Mouse (Mus musculus): ENCODE measurements at regions not wholly inside any gene's neighbourhood (a gene's known extent, or its start where the extent isn't known, plus 50 kb on each side); places are given as distances from the start of the nearest gene placed in this dataset.
"Not testable (repeated sequence)": the region's sequence is repeated elsewhere in the genome, so short reads cannot be mapped to it uniquely, and the experiment has no call there.

DNA sequence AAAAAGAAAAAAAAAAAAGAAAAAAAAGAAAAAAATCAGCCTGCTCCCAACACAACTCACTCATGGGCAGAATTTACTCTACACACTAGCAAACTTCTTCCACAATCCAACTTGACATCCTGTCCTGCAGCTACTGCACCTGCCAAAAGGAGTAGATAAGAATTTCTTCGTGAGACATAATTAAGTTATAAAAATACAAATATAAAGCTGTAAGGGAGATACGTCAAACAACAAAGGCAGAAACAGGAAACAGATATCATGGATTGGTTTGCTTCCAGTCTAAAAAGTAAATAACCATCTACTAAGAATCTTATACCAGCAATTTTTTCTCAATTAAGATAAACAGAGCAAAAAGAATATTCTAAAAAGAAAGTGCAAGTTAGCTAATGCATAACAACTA, 390.3 kb downstream of the Pih1d3 start:
- no peaks in the 10 kb centered on the region for H3K9me3 ChIP-seq (ENCODE audit: control insufficient read depth, low read length)
- H3K27ac ChIP-seq: no peak overlapping the region
- no peaks in the 10 kb centered on the region for H3K4me1 ChIP-seq (replicated peaks; ENCODE audit: control insufficient read depth, insufficient read depth, low read length)
- WGBS: 87% methylated on average over 2 of the region's 2 CpGs
- DNase-seq (ENCODE audit: low spot score) (no peak), ATAC-seq (ENCODE audit: low FRiP score) (no peak)
- no peak overlapping the region for H3K4me3 ChIP-seq (replicated peaks; ENCODE audit: low read length)
- H3K36me3 ChIP-seq (replicated peaks; ENCODE audit: control insufficient read depth, insufficient read depth): no peaks in the 10 kb centered on the region
- no peak overlapping the region for H3K4me2 ChIP-seq (replicated peaks)
- no peak overlapping the region for H3K9ac ChIP-seq
- H3K27me3 ChIP-seq (ENCODE audit: control insufficient read depth, insufficient read depth, low read length): no peaks in the 10 kb centered on the region

DNA sequence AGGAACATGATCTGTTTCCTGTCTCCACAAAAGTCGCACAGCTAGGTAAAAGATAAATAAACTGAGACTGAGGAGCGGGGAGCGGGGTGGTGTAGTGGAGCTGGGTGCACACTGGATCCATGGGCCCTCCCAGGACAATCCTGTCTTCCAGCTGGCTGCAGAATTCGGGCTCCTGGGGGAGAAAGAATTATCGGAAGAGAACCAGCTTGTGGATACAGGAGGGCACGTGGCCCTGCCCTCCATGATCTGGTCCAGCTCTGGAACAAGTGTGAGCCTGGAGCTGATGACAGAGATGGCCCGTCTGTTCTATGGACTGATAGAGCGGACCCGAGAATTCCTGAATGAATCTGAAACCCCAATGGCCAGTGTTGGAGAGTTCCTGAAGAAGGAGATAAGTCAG, 392.6 kb downstream of the Pih1d3 start:
- H3K27me3 ChIP-seq (ENCODE audit: control insufficient read depth, insufficient read depth, low read length); ATAC-seq (ENCODE audit: low FRiP score); DNase-seq (ENCODE audit: low spot score); H3K4me2 ChIP-seq (replicated peaks); H3K9me3 ChIP-seq (ENCODE audit: control insufficient read depth, low read length); H3K36me3 ChIP-seq (replicated peaks; ENCODE audit: control insufficient read depth, insufficient read depth); H3K27ac ChIP-seq; H3K4me1 ChIP-seq (replicated peaks; ENCODE audit: control insufficient read depth, insufficient read depth, low read length); H3K4me3 ChIP-seq (replicated peaks; ENCODE audit: low read length); H3K9ac ChIP-seq: not testable (repeated sequence)
- 87% methylated on average over 3 of the region's 9 CpGs for WGBS

DNA sequence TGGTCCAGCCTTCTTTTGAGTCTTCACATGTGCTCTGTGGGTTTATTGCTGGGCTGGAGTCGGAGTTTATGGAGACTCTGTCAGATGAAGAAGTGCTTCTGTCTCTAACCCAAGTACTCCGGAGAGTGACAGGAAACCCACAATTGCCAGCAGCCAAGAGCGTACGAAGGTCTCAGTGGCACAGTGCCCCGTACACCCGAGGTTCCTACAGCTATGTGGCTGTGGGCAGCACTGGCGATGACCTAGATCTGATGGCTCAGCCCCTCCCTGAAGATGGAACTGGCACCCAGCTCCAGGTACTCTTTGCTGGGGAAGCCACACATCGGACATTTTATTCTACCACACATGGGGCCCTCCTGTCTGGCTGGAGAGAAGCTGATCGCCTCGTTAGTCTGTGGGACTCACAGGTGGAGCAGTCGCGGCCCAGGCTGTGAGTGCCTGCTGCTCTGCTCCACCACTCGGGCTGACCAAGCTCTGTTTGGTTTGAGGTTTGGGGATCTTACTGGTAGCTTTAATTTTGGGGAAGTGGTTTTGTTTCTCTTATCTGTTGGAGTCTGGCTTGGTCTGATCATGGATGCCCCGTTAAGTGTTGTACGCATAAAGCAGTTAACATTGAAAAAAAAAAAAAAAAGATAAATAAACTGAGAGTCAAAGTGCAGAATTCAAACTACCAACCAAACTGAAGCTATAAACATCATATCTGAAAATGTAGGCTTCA, 393.8 kb downstream of the Pih1d3 start:
- not testable (repeated sequence) for DNase-seq (ENCODE audit: low spot score); H3K27ac ChIP-seq; H3K9me3 ChIP-seq (ENCODE audit: control insufficient read depth, low read length); ATAC-seq (ENCODE audit: low FRiP score); H3K9ac ChIP-seq; H3K4me3 ChIP-seq (replicated peaks; ENCODE audit: low read length); H3K4me1 ChIP-seq (replicated peaks; ENCODE audit: control insufficient read depth, insufficient read depth, low read length); H3K4me2 ChIP-seq (replicated peaks); H3K36me3 ChIP-seq (replicated peaks; ENCODE audit: control insufficient read depth, insufficient read depth); H3K27me3 ChIP-seq (ENCODE audit: control insufficient read depth, insufficient read depth, low read length)
- WGBS: 92% methylated on average over 13 of the region's 15 CpGs

DNA sequence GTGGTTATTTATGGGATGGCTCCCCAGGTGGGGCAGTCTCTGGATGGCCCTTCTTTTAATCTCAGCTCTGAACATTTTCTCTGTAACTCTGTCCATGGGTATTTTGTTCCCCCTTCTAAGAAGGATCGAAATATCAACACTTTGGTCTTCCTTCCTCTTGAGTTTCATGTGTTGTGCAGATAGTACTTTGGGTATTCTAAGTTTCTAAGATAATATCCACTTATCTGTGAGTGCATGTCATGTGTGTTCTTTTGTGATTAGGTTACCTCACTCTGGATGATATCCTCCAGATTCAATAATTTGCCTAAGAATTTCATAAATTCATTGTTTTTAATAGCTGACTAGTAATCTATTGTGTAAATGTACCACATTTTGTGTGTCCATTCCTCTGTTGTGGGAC, 411.7 kb downstream of the Pih1d3 start:
- Histone ChIP-seq H3K27me3 (ENCODE audit: control insufficient read depth, insufficient read depth, low read length) (no peaks in the 10 kb centered on the region), H3K4me2 (replicated peaks) (no peak overlapping the region), H3K27ac (no peak overlapping the region), H3K4me1 (replicated peaks; ENCODE audit: control insufficient read depth, insufficient read depth, low read length) (no peaks in the 10 kb centered on the region), H3K36me3 (replicated peaks; ENCODE audit: control insufficient read depth, insufficient read depth) (no peaks in the 10 kb centered on the region), H3K4me3 (replicated peaks; ENCODE audit: low read length) (no peak overlapping the region), H3K9me3 (ENCODE audit: control insufficient read depth, low read length) (no peaks in the 10 kb centered on the region), H3K9ac (no peak overlapping the region)
- ATAC-seq (ENCODE audit: low FRiP score) (no peak), DNase-seq (ENCODE audit: low spot score) (no peak)
- 73% methylated on average over 1 of the region's 1 CpGs for WGBS

DNA sequence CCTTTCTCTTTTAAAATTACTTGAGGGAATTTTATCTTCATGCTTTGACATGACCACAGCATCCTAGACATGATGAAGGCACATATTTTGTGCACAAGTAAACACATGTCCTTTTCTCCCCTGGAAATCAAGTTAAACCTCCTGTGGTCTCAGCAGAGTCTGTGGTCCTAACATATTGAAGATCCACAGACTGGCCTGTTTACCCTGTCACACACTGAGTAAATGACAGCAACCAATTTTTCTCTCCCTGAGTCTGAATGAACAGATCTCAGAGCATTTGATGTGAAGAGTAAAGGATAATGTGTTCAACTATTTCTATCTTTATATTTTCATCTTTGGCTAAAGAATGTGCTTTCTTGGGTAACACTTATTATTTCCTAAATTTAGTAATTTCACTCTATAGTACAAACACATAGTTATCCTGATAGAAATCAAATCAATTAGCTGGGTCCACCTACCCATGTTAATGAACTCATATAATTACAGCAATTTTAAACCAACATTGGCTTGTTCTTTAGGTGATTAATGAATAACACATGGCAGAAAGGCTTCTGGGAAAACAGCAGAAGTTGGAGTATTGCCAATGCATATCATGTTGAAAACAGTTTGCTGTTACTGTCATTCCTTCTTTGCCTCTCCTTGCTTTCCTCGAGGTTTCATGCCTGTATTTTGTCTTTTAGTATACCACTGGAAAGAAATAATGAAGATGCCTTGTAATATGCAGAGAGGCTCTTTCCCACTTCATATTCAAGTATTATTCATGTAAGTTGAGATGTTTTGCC, 414.1 kb downstream of the Pih1d3 start:
- Histone ChIP-seq H3K4me2 (replicated peaks) (no peak overlapping the region), H3K4me3 (replicated peaks; ENCODE audit: low read length) (no peak overlapping the region), H3K9me3 (ENCODE audit: control insufficient read depth, low read length) (no peaks in the 10 kb centered on the region), H3K4me1 (replicated peaks; ENCODE audit: control insufficient read depth, insufficient read depth, low read length) (no peaks in the 10 kb centered on the region), H3K27me3 (ENCODE audit: control insufficient read depth, insufficient read depth, low read length) (no peaks in the 10 kb centered on the region), H3K27ac (no peak overlapping the region), H3K9ac (no peak overlapping the region), H3K36me3 (replicated peaks; ENCODE audit: control insufficient read depth, insufficient read depth) (no peaks in the 10 kb centered on the region)
- 60% methylated on average over 1 of the region's 1 CpGs for WGBS
- ATAC-seq (ENCODE audit: low FRiP score) (no peak), DNase-seq (ENCODE audit: low spot score) (peak; percentile 42)

DNA sequence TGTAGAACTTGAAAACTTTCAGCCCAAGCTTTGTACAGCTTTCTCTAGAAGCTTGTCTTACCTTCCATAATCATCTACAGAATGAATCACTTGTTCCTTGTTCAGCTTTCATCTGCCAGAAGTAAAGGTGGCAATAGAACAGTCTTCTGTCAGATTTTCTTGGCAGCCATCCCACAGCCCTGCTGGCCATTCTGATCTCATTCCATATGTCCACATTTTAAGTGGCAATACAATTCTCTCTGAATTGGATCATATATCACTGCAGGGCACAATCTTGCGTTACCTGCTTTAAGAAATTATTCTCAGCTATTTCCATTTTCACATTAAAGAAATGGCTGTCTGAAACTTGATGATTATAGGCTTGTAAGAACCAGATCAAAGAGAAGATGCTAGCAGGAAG, 422.5 kb downstream of the Pih1d3 start:
- H3K27ac ChIP-seq: no peak overlapping the region
- WGBS: 61% methylated on average over 1 of the region's 1 CpGs
- DNase-seq (ENCODE audit: low spot score) (no peak), ATAC-seq (ENCODE audit: low FRiP score) (no peak)
- H3K36me3 ChIP-seq (replicated peaks; ENCODE audit: control insufficient read depth, insufficient read depth): no peaks in the 10 kb centered on the region
- H3K4me1 ChIP-seq (replicated peaks; ENCODE audit: control insufficient read depth, insufficient read depth, low read length): no peaks in the 10 kb centered on the region
- no peaks in the 10 kb centered on the region for H3K9me3 ChIP-seq (ENCODE audit: control insufficient read depth, low read length)
- no peak overlapping the region for H3K4me3 ChIP-seq (replicated peaks; ENCODE audit: low read length)
- H3K27me3 ChIP-seq (ENCODE audit: control insufficient read depth, insufficient read depth, low read length): no peaks in the 10 kb centered on the region
- H3K4me2 ChIP-seq (replicated peaks): no peak overlapping the region
- H3K9ac ChIP-seq: no peak overlapping the region

DNA sequence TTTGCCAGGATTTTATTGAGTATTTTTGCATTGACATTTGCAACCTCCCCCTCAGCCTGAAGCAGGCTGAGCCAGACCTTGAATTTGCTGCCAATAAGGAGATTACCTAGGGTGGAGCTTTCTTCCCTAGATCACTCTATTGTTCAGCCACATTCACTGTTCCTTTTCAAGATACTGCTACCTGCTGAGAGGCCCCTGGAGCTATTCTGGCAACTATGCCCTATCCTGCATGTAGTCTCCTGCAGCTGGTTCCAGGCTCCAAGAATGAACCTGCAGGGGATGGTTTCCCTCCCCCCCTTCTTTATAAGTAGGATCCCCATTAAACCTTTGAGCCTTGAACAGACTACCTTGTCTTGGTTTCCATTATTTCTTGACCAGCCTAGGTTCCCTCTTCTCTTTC, 455.9 kb downstream of the Pih1d3 start:
- no peak overlapping the region for H3K4me2 ChIP-seq (replicated peaks)
- no peak overlapping the region for H3K4me3 ChIP-seq (replicated peaks; ENCODE audit: low read length)
- H3K27ac ChIP-seq: no peak overlapping the region
- no peaks in the 10 kb centered on the region for H3K36me3 ChIP-seq (replicated peaks; ENCODE audit: control insufficient read depth, insufficient read depth)
- no peaks in the 10 kb centered on the region for H3K9me3 ChIP-seq (ENCODE audit: control insufficient read depth, low read length)
- H3K4me1 ChIP-seq (replicated peaks; ENCODE audit: control insufficient read depth, insufficient read depth, low read length): no peaks in the 10 kb centered on the region
- ATAC-seq (ENCODE audit: low FRiP score) (no peak), DNase-seq (ENCODE audit: low spot score) (no peak)
- no peak overlapping the region for H3K9ac ChIP-seq
- H3K27me3 ChIP-seq (ENCODE audit: control insufficient read depth, insufficient read depth, low read length): no peaks in the 10 kb centered on the region

Data from hindbrain, embryonic 14.5 days (tissue).